Mouse (Mus musculus) embryonic facial prominence, embryonic 15.5 days (tissue): ENCODE data around the gene Slc8b1. TPM values are rescaled to one million over a fixed set of nuclear protein-coding genes. Genes with fewer than 3 reads are reported as not detected.
"Not testable (repeated sequence)": the region's sequence is repeated elsewhere in the genome, so short reads cannot be mapped to it uniquely, and the experiment has no call there.

Experiments
- ATAC-seq: fragments of 200-750 bp; cut with Nextera tagmentation; 2 replicates; pipeline ENCODE4 v1.8.0; 2017; ENCODE audit warnings: low read depth, moderate TSS enrichment; ENCODE audit not compliant: insufficient number of reproducible peaks, low FRiP score, low TSS enrichment
- H3K27ac ChIP-seq: fragments of 300-500 bp; sonication (generic); replicated peaks from 2 replicates; pipeline ENCODE4 v1.5.1; 2015; ENCODE audit warnings: mild to moderate bottlenecking, inconsistent platforms
- H3K27me3 ChIP-seq: fragments of 300-500 bp; sonication (generic); 2 replicates; pipeline ENCODE4 v1.6.1; 2015; ENCODE audit warnings: inconsistent platforms
- H3K36me3 ChIP-seq: fragments of 300-500 bp; sonication (generic); 2 replicates; pipeline ENCODE4 v1.6.1; 2015; ENCODE audit warnings: mild to moderate bottlenecking, inconsistent platforms
- H3K4me1 ChIP-seq: fragments of 300-500 bp; sonication (generic); 2 replicates; pipeline ENCODE4 v1.6.1; 2015; ENCODE audit warnings: inconsistent platforms
- H3K4me2 ChIP-seq: fragments of 300-500 bp; sonication (generic); replicated peaks from 2 replicates; pipeline ENCODE4 v1.6.1; 2015; ENCODE audit warnings: mild to moderate bottlenecking, inconsistent platforms
- H3K4me3 ChIP-seq: fragments of 300-500 bp; sonication (generic); replicated peaks from 2 replicates; pipeline ENCODE4 v1.5.1; 2015; ENCODE audit warnings: mild to moderate bottlenecking, inconsistent platforms
- H3K9ac ChIP-seq: fragments of 300-500 bp; sonication (generic); 2 replicates; pipeline ENCODE4 v1.6.1; 2015; ENCODE audit warnings: inconsistent platforms
- H3K9me3 ChIP-seq: fragments of 300-500 bp; sonication (generic); replicated peaks from 2 replicates; pipeline ENCODE4 v1.6.1; 2016; ENCODE audit warnings: inconsistent platforms
- WGBS: fragments of 180-500 bp; shearing (Covaris S2); methylation state at CpG from one replicate; pipeline ENCODE4 v1.1.7; 2015; 5-methylcytosine and 5-hydroxymethylcytosine counted together
- polyA plus RNA-seq: library from polyadenylated mRNA; unstranded; fragments of >200 nt; fragmentation: Nextera tagmentation; extraction: Ambion mirVana; gene quantifications from 2 replicates; pipeline ENCODE4 v1.2.1, GENCODE M21; 2015

Gene Slc8b1
- polyA plus RNA-seq, 1 experiment from 2014 or later = 9.0 TPM

- Histone ChIP-seq H3K9ac (no peak overlapping the region), H3K4me1 (no peaks in the 10 kb centered on the region), H3K4me2 (no peak overlapping the region), H3K36me3 (peaks cover 27% of the 10 kb centered on the region), H3K27me3 (no peaks in the 10 kb centered on the region), H3K9me3 (no peaks in the 10 kb centered on the region), H3K27ac (no peak overlapping the region), H3K4me3 (no peak overlapping the region)
- no peak for ATAC-seq
- WGBS = 74% methylated on average over 10 of the region's 10 CpGs
Observed at GRCm38 (mm10) chr5:120495064-120495702, 15.8 kb upstream of the Slc8b1 start.

DNA sequence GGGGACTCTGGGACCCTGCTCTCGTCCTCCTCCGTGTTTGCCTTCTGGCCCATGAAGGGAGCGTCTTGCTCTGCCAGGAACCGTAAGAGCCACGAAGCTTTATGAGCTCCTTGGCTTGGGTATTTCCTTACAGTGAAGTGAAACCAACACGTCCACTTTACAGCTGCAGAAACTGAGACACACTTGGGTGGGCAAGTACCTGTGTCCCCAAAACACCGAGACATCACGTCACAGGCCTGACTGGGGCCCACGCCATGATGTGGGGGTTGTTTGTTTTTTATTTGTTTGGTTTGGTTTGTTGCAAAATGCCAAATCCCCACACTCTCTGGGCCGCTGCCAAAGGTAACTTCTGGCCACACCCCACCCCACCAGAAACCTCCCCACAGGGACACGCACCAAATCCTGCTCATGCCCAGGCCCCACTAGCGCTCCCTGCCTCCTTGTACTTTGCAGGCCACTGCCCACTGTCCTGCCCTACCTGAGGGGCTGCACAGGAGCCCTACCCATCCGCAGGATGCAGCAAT lies 15.2 kb upstream of the Slc8b1 start:
- no peak for ATAC-seq
- WGBS = 82% methylated on average over 13 of the region's 13 CpGs
- Histone ChIP-seq H3K36me3 (peaks cover 27% of the 10 kb centered on the region), H3K4me2 (no peak overlapping the region), H3K4me3 (no peak overlapping the region), H3K27ac (no peak overlapping the region), H3K9me3 (no peaks in the 10 kb centered on the region), H3K9ac (no peak overlapping the region), H3K27me3 (no peaks in the 10 kb centered on the region), H3K4me1 (no peaks in the 10 kb centered on the region)

DNA sequence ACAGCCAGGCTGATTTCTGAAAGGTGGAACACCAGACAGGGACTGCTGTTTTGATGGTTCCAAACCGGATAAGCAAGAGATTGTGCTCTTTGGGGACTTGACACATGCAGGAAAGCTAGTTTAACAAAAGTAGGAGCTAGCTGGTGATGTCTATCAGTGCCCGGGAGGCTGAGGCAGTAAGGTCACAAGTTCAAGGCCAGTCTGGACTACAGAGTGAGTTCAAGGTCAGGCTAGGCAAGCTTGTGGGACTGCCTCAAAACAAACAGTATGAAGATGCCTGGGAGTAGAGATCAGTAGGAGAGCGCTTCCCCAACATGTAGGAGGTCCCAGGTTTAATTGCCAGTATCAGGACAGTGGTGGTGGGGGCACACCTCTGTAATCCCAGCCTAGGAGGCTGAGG lies 13.9 kb upstream of the Slc8b1 start:
- WGBS = 86% methylated on average over 3 of the region's 3 CpGs
- H3K27me3 ChIP-seq = no peaks in the 10 kb centered on the region
- H3K36me3 ChIP-seq = peaks cover 27% of the 10 kb centered on the region

DNA sequence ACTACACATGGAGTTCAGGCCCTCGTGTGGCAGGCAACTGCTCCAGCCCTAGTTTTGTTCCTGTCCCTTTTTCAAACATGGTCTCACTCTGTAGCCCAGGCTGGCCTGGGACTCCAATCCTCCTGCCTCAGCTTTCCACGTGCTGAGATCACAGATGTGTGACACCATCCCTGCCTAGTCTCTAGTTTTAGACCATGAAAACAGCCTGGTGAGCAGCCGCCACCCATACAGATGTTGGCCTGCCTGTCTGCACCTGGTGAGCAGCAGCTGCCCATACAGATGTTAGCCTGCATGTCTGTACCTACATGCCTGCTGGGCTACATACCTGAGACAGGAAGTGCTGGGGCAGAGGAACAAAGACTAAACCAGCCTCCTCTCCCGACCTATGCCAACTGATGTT lies 11.8 kb upstream of the Slc8b1 start:
- ATAC-seq = no peak
- Histone ChIP-seq H3K36me3 (peaks cover 9% of the 10 kb centered on the region; the same call in 1 of the 2 replicates), H3K27ac (no peak overlapping the region), H3K4me2 (no peak overlapping the region), H3K9me3 (no peaks in the 10 kb centered on the region), H3K4me3 (no peak overlapping the region), H3K9ac (no peak overlapping the region), H3K27me3 (no peaks in the 10 kb centered on the region), H3K4me1 (peaks cover 17% of the 10 kb centered on the region)
- WGBS = 77% methylated on average over 4 of the region's 4 CpGs

More for the DNA sequence above, 13.9 kb upstream of the Slc8b1 start:
- Histone ChIP-seq H3K9me3 (no peaks in the 10 kb centered on the region), H3K9ac (no peak overlapping the region), H3K4me3 (no peak overlapping the region), H3K4me2 (no peak overlapping the region), H3K27ac (no peak overlapping the region), H3K4me1 (peaks cover 7% of the 10 kb centered on the region)
- ATAC-seq = no peak

GRCm38 (mm10) chr5:120500609-120501008 lies 10.4 kb upstream of the Slc8b1 start:
- H3K4me3 ChIP-seq, H3K27me3 ChIP-seq, H3K9ac ChIP-seq, H3K36me3 ChIP-seq, H3K9me3 ChIP-seq, ATAC-seq, H3K27ac ChIP-seq, H3K4me2 ChIP-seq: not testable (repeated sequence)
- peaks cover 22% of the 10 kb centered on the region for H3K4me1 ChIP-seq
- 89% methylated on average over 9 of the region's 9 CpGs for WGBS

GRCm38 (mm10) chr5:120502147-120502621 lies 8.8 kb upstream of the Slc8b1 start:
- Histone ChIP-seq H3K9ac (no peak overlapping the region), H3K27me3 (no peaks in the 10 kb centered on the region), H3K4me3 (peak overlapping the region; percentile 73), H3K4me2 (peak overlapping the region; percentile 93), H3K36me3 (0 out of 2 replicates have a peak, but pooled peaks cover 5% of the 10 kb centered on the region), H3K27ac (no peak overlapping the region), H3K9me3 (no peaks in the 10 kb centered on the region), H3K4me1 (peaks cover 27% of the 10 kb centered on the region)
- no peak for ATAC-seq
- WGBS = 49% methylated on average over 9 of the region's 9 CpGs

GRCm38 (mm10) chr5:120502675-120503143 lies 8.3 kb upstream of the Slc8b1 start:
- no peaks in the 10 kb centered on the region for H3K9me3 ChIP-seq
- peak overlapping the region; percentile 93 for H3K4me2 ChIP-seq
- H3K4me3 ChIP-seq = peak overlapping the region; percentile 73
- WGBS = 5% methylated on average over 12 of the region's 12 CpGs
- ATAC-seq = no peak; the same call in 1 of the 2 replicates
- H3K36me3 ChIP-seq = 0 out of 2 replicates have a peak, but pooled peaks cover 3% of the 10 kb centered on the region
- H3K27ac ChIP-seq = no peak overlapping the region; the same call in 1 of the 2 replicates
- H3K4me1 ChIP-seq = peaks cover 27% of the 10 kb centered on the region
- H3K9ac ChIP-seq = peak overlapping the region; percentile 71
- H3K27me3 ChIP-seq = no peaks in the 10 kb centered on the region

- H3K4me1 ChIP-seq = peaks cover 27% of the 10 kb centered on the region
- no peaks in the 10 kb centered on the region for H3K27me3 ChIP-seq
- H3K9ac ChIP-seq = peak within 1 kb of the TSS; percentile 71
- peak within 1 kb of the TSS; percentile 93 for H3K4me2 ChIP-seq
- WGBS = under 1% methylated on average over 43 of the region's 55 CpGs
- peak; percentile 65 for ATAC-seq
- H3K4me3 ChIP-seq = peak within 1 kb of the TSS; percentile 73
- H3K27ac ChIP-seq = no peak within 1 kb of the TSS; the same call in 1 of the 2 replicates
- H3K9me3 ChIP-seq = no peaks in the 10 kb centered on the region
- 0 out of 2 replicates have a peak, but pooled peaks cover 3% of the 10 kb centered on the region for H3K36me3 ChIP-seq
Observed at GRCm38 (mm10) chr5:120503144-120503795, 7.7 kb upstream of the Slc8b1 start, which contains the start of gene Plbd2. Gene Plbd2 (minus strand): TSS chr5:120503625.

DNA sequence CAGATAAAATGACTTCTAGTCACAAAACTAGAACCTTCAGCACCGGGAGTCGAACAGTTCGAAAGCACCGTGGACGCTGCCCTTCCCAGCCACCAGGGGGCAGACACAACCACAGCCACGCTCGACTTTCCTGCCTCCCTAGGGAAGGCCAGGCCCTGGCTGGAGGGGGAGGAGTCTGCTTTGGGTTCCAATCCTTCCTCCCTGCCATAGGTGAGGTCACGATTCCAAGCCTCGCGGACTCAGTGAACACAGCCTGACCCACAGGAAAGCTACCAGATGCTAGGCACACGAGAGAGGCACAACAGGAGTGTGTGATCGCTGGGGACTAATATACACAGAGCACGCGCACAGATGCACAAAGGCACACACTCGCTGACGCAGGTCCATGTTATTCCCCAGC lies 5.6 kb upstream of the Slc8b1 start:
- peak overlapping the region; percentile 32; the same call in 1 of the 2 replicates for H3K4me2 ChIP-seq

DNA sequence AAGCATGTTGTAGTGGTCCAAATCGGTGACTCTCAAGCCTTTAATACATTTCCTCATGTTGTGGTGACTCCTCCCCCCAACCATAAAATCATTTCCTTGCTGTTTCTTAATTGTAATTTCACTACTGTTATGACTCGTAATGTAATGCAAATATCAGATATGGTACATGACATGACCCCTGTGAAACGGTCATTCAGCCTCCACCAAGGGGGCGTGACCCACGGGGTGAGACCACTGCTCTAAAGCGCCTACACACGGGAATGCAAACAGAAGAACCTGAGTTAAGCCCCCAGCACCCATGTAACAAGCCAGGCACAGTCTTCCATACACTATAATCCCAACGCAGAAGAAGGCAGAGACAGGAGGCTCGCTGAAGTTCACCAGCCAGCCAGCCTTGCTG lies 5.2 kb upstream of the Slc8b1 start:
- Histone ChIP-seq H3K9ac (no peak overlapping the region), H3K9me3 (no peaks in the 10 kb centered on the region), H3K4me3 (no peak overlapping the region), H3K27ac (no peak overlapping the region), H3K36me3 (no peaks in the 10 kb centered on the region), H3K27me3 (no peaks in the 10 kb centered on the region), H3K4me2 (peak overlapping the region; percentile 32; the same call in 1 of the 2 replicates), H3K4me1 (peaks cover 33% of the 10 kb centered on the region)
- ATAC-seq = no peak
- WGBS = 64% methylated on average over 9 of the region's 9 CpGs

More for the DNA sequence above, 5.6 kb upstream of the Slc8b1 start:
- WGBS = 17% methylated on average over 16 of the region's 16 CpGs
- H3K9me3 ChIP-seq = no peaks in the 10 kb centered on the region
- no peaks in the 10 kb centered on the region for H3K36me3 ChIP-seq
- H3K4me3 ChIP-seq = 0 out of 2 replicates have a peak overlapping the region, but pooled peaks have one; percentile 14
- H3K9ac ChIP-seq = no peak overlapping the region
- no peaks in the 10 kb centered on the region for H3K27me3 ChIP-seq
- peaks cover 29% of the 10 kb centered on the region for H3K4me1 ChIP-seq
- H3K27ac ChIP-seq = no peak overlapping the region
- no peak for ATAC-seq

DNA sequence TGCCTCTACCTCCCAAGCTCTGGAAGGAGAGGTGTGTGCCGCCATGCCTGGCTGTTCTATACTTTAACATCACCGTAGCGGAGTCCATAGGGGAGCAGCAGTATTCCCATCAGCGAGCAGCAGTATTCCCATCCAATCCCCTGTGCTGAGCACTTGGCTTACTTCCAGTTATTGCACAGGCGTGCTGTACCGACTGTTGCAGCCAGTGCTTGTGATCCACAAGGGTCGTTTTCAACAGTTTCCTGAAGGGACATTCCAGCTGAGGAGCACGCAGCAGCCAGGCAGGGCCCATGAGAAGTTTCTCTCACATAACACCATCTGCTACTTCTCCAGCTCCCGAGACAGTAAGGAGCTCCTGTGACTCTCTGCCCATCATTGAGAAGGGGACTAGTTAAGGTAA lies 4.5 kb upstream of the Slc8b1 start:
- H3K27ac ChIP-seq = no peak overlapping the region
- H3K9ac ChIP-seq = no peak overlapping the region
- no peak overlapping the region for H3K4me2 ChIP-seq
- H3K36me3 ChIP-seq = no peaks in the 10 kb centered on the region
- no peaks in the 10 kb centered on the region for H3K9me3 ChIP-seq
- ATAC-seq = no peak
- H3K27me3 ChIP-seq = no peaks in the 10 kb centered on the region
- H3K4me1 ChIP-seq = peaks cover 37% of the 10 kb centered on the region
- no peak overlapping the region for H3K4me3 ChIP-seq
- WGBS = 49% methylated on average over 9 of the region's 9 CpGs
